Mouse (Mus musculus) cerebellum, adult 2 months (tissue): Measurements from ENCODE around the gene Spats2. TPM values are rescaled to one million over a fixed set of nuclear protein-coding genes. Genes with fewer than 3 reads are reported as not detected.
A peak's percentile ranks its signal among the peaks of the same experiment; 100 is the strongest.

Source experiments
- DNase-seq, 2 experiments: peaks; one replicate each; pipeline ENCODE4 v3.0.0; 2021
- H3K27ac ChIP-seq: fragments of 200-500 bp; 2 replicates; pipeline ENCODE4 v1.5.1; 2012; ENCODE audit warnings: low read length, control low read depth, inconsistent platforms; ENCODE audit not compliant: insufficient read depth
- H3K27me3 ChIP-seq: fragments of 200-500 bp; 2 replicates; pipeline ENCODE4 v1.6.1; 2012; ENCODE audit warnings: inconsistent platforms, mild to moderate bottlenecking, low read length, moderate library complexity; ENCODE audit not compliant: control insufficient read depth, insufficient read depth
- H3K4me1 ChIP-seq: fragments of 200-500 bp; 2 replicates; pipeline ENCODE4 v1.6.1; 2011; ENCODE audit warnings: low read length; ENCODE audit not compliant: control insufficient read depth, insufficient read depth
- H3K4me3 ChIP-seq: fragments of 200-500 bp; replicated peaks from 2 replicates; pipeline ENCODE3; 2011; ENCODE audit warnings: mild to moderate bottlenecking, low read depth, low read length, control low read depth; ENCODE audit not compliant: insufficient read depth
- CTCF ChIP-seq: fragments of 200-500 bp; IDR thresholded peaks from 2 replicates; pipeline ENCODE4 v1.5.1; 2011; ENCODE audit warnings: low read depth, mild to moderate bottlenecking, control low read depth, low read length, moderate library complexity, borderline replicate concordance; ENCODE audit not compliant: insufficient read depth
- POLR2A ChIP-seq: fragments of 200-500 bp; IDR thresholded peaks from 2 replicates; pipeline ENCODE4 v1.6.1; 2011; ENCODE audit warnings: low read length, control low read depth, borderline replicate concordance; ENCODE audit not compliant: insufficient read depth
- WGBS: fragments of 180-500 bp; shearing (Covaris S2); methylation state at CpG from one replicate; pipeline ENCODE4 v1.1.7; 2018; 5-methylcytosine and 5-hydroxymethylcytosine counted together
- polyA plus RNA-seq: library from polyadenylated mRNA; depleted of rRNA; stranded (reverse); fragments of >200 nt; gene quantifications from 2 replicates; pipeline ENCODE4 v1.2.3, GENCODE M21; 2012; rRNA removed

Spats2 gene
- polyA plus RNA-seq, 1 experiment = 26.9 TPM

DNA sequence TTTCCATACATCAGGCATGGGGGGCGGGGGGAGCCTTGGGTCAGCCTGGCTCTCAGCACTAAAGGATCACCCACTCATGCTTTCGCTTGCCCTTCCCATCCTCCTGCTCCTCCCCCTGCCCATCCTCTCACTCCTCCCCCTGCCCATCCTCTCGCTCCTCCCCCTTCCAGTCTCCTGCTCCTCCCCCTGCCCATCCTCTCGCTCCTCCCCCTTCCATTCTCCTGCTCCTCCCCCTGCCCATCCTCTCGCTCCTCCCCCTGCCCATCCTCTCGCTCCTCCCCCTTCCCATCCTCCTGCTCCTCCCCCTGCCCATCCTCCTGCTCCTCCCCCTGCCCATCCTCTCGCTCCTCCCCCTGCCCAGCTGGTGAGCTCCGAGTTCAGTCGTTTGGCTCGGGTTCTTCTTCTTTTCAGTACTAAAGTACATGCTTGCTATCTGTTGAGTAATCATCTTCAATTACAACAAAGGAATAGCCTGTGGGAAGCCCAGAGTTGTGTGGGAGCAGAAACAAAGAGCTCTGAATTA, 134.1 kb downstream of the Spats2 start:
- Histone ChIP-seq H3K27ac (no peak overlapping the region), H3K4me1 (no peaks in the 10 kb centered on the region), H3K27me3 (no peaks in the 10 kb centered on the region), H3K4me3 (peak overlapping the region; percentile 26)
- 7% methylated on average over 10 of the region's 10 CpGs for WGBS
- peak; percentile 30 to 50 for DNase-seq
- TF ChIP-seq POLR2A (no peak), CTCF (no peak)

DNA sequence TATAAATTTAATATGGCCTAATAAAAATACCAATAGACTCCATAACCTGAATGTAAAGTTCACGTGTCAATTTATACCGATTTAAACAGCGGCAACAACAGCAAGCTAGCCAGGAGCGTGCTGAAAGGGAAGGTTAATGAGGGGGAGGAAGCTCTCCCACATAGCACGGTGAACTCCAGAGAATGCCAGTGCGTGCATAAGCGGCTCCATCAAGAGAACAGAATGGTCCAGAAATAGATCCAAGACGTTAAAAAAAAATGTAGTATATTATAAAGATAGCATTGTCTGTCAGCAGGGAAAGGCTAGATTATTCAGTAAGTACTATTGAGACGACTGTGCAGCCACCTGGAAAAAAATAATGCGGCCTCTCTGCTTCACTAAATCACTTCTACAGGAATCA, 137.0 kb downstream of the Spats2 start:
- H3K4me1 ChIP-seq = no peaks in the 10 kb centered on the region
- no peak overlapping the region for H3K27ac ChIP-seq
- TF ChIP-seq POLR2A (no peak), CTCF (no peak)
- 43% methylated on average over 10 of the region's 10 CpGs for WGBS
- no peak overlapping the region for H3K4me3 ChIP-seq
- DNase-seq = no peak
- no peaks in the 10 kb centered on the region for H3K27me3 ChIP-seq

Other genes with a start within 250 kb of the Spats2 start
- gene Rhebl1, start 231.4 kb upstream of the Spats2 start, polyA plus RNA-seq = 18.7 and 19.8 TPM in 2 replicates
- 0.07 and 0.10 TPM in 2 replicates for gene Dhh, start 227.4 kb upstream of the Spats2 start, polyA plus RNA-seq
- 37.5 and 39.7 TPM in 2 replicates for gene Lmbr1l, start 207.7 kb upstream of the Spats2 start, polyA plus RNA-seq
- gene Tuba1b, start 191.4 kb upstream of the Spats2 start, polyA plus RNA-seq = 1,352 and 1,359 TPM in 2 replicates
- gene Gm49450, start 172.4 kb upstream of the Spats2 start, polyA plus RNA-seq = 0.75 and 2.6 TPM in 2 replicates
- 1,294 and 1,344 TPM in 2 replicates for gene Tuba1a, start 172.2 kb upstream of the Spats2 start, polyA plus RNA-seq
- gene Tuba1c, start 96.0 kb upstream of the Spats2 start, polyA plus RNA-seq = 6.4 and 9.0 TPM in 2 replicates
- gene Prph, start 70.7 kb upstream of the Spats2 start, polyA plus RNA-seq = 25.7 and 37.7 TPM in 2 replicates
- 0.07 and 0.22 TPM in 2 replicates for gene Troap, start 51.3 kb upstream of the Spats2 start, polyA plus RNA-seq
- 1.3 and 1.6 TPM in 2 replicates for gene C1ql4, start 38.1 kb upstream of the Spats2 start, polyA plus RNA-seq
- 0.13 TPM in 1 of 2 replicates, not detected in the other for gene Dnajc22, start 32.7 kb upstream of the Spats2 start, polyA plus RNA-seq
- gene Kcnh3, start 98.9 kb downstream of the Spats2 start, polyA plus RNA-seq = 5.0 and 7.0 TPM in 2 replicates
- 84.9 and 94.4 TPM in 2 replicates for gene Mcrs1, start 126.0 kb downstream of the Spats2 start, polyA plus RNA-seq
- gene Prpf40b, start 169.2 kb downstream of the Spats2 start, polyA plus RNA-seq = 141 and 152 TPM in 2 replicates
- gene Fam186b, start 170.0 kb downstream of the Spats2 start, polyA plus RNA-seq = 1.1 and 1.9 TPM in 2 replicates
- gene Fmnl3, start 244.6 kb downstream of the Spats2 start, polyA plus RNA-seq = 10.0 and 10.7 TPM in 2 replicates